In genomic region chr1:86007778-86008177, GRCm38 (mm10) we compare ENCODE assay signal across 7 mouse cellular contexts. TPM values are rescaled to one million over a fixed set of nuclear protein-coding genes. Genes with fewer than 3 reads are reported as not detected.
DNase-seq lines count a peak whose midpoint lies in the region; ATAC-seq and TF ChIP-seq lines count a peak whose summit lies in the region.

No protein-coding gene starts in this region.

- peak; percentile 96 for DNase-seq in adrenal gland, postnatal 14 days
- peak; percentile 97 for DNase-seq in embryonic facial prominence, embryonic 11.5 days (ENCODE audit: low spot score)
- peak; percentile 50 to 72 for DNase-seq in heart, adult 9 months (ENCODE audit: low spot score in 2 of 2)
- DNase-seq in kidney, adult 9 months, result peak; percentile 89
- DNase-seq in limb, embryonic 14.5 days (ENCODE audit: low spot score), result peak; percentile 94
- peak; percentile 98 for DNase-seq in midbrain, postnatal 0 days (ENCODE audit: low spot score)
- DNase-seq in spleen, postnatal 36 days (ENCODE audit: low spot score in 2 of 2), result peak; percentile 69 to 73

- H3K4me3 ChIP-seq in embryonic facial prominence, embryonic 11.5 days (ENCODE audit: low read depth, low read length), result no peak overlapping the region
- no peak overlapping the region for H3K4me3 ChIP-seq in limb, embryonic 14.5 days (replicated peaks; ENCODE audit: low read length)
- H3K4me3 ChIP-seq in midbrain, postnatal 0 days (ENCODE audit: low read depth, low read length), result no peak overlapping the region

- 1% methylated on average over 7 of the region's 7 CpGs for WGBS in embryonic facial prominence, embryonic 11.5 days
- 2% methylated on average over 7 of the region's 7 CpGs for WGBS in limb, embryonic 14.5 days
- 2% methylated on average over 7 of the region's 7 CpGs for WGBS in midbrain, postnatal 0 days

- TF ChIP-seq POLR2A in limb, embryonic 14.5 days (IDR thresholded peaks at IDR 0.05; ENCODE audit: borderline replicate concordance, extremely low read depth, insufficient read depth, insufficient read length), result no peak

- ATAC-seq in embryonic facial prominence, embryonic 11.5 days (replicated peaks; ENCODE audit: insufficient number of reproducible peaks, low FRiP score, low TSS enrichment, low read depth), result peak; percentile 70; the same call in 1 of the 2 replicates
- peak; percentile 74 for ATAC-seq in limb, embryonic 14.5 days (ENCODE audit: low FRiP score, low read depth)
- peak; percentile 85 for ATAC-seq in midbrain, postnatal 0 days (ENCODE audit: low FRiP score)

- peak; percentile 92 for TF ChIP-seq CTCF in midbrain, postnatal 0 days (IDR thresholded peaks at IDR 0.05)

- H3K9me3 ChIP-seq in embryonic facial prominence, embryonic 11.5 days (replicated peaks; ENCODE audit: control insufficient read depth, low read length), result no peaks in the 10 kb centered on the region
- no peaks in the 10 kb centered on the region; the same call in 1 of the 2 replicates for H3K9me3 ChIP-seq in limb, embryonic 14.5 days (ENCODE audit: control insufficient read depth, low read length)
- H3K9me3 ChIP-seq in midbrain, postnatal 0 days (ENCODE audit: low read length), result no peaks in the 10 kb centered on the region

- H3K4me2 ChIP-seq in embryonic facial prominence, embryonic 11.5 days (ENCODE audit: low read depth, low read length), result no peak overlapping the region
- H3K4me2 ChIP-seq in limb, embryonic 14.5 days (replicated peaks; ENCODE audit: low read depth, low read length, severe bottlenecking), result no peak overlapping the region
- no peak overlapping the region for H3K4me2 ChIP-seq in midbrain, postnatal 0 days (ENCODE audit: low read depth, low read length, poor library complexity, severe bottlenecking)

- no peaks in the 10 kb centered on the region for H3K36me3 ChIP-seq in embryonic facial prominence, embryonic 11.5 days (replicated peaks; ENCODE audit: control insufficient read depth, insufficient read depth, low read depth, low read length)
- H3K36me3 ChIP-seq in limb, embryonic 14.5 days (ENCODE audit: control insufficient read depth, insufficient read depth, low read length), result no peaks in the 10 kb centered on the region
- no peaks in the 10 kb centered on the region for H3K36me3 ChIP-seq in midbrain, postnatal 0 days (ENCODE audit: insufficient read depth, low read length)

- no peak overlapping the region for H3K9ac ChIP-seq in embryonic facial prominence, embryonic 11.5 days (replicated peaks; ENCODE audit: low read length)
- H3K9ac ChIP-seq in limb, embryonic 14.5 days (ENCODE audit: low read depth, low read length, severe bottlenecking), result no peak overlapping the region
- H3K9ac ChIP-seq in midbrain, postnatal 0 days (replicated peaks; ENCODE audit: low read length, poor library complexity, severe bottlenecking), result no peak overlapping the region

- H3K27ac ChIP-seq in embryonic facial prominence, embryonic 11.5 days (replicated peaks; ENCODE audit: low read depth, low read length), result no peak overlapping the region
- no peak overlapping the region for H3K27ac ChIP-seq in limb, embryonic 14.5 days (replicated peaks; ENCODE audit: low read depth, low read length)
- no peak overlapping the region for H3K27ac ChIP-seq in midbrain, postnatal 0 days (ENCODE audit: low read depth, low read length)

- H3K27me3 ChIP-seq in embryonic facial prominence, embryonic 11.5 days (ENCODE audit: control insufficient read depth, insufficient read depth, low read length), result no peaks in the 10 kb centered on the region
- H3K27me3 ChIP-seq in limb, embryonic 14.5 days (ENCODE audit: control insufficient read depth, insufficient read depth, low read length), result no peaks in the 10 kb centered on the region
- no peaks in the 10 kb centered on the region for H3K27me3 ChIP-seq in midbrain, postnatal 0 days (ENCODE audit: insufficient read depth, low read length)

- no peaks in the 10 kb centered on the region for H3K4me1 ChIP-seq in embryonic facial prominence, embryonic 11.5 days (ENCODE audit: control insufficient read depth, insufficient read depth, low read length)
- H3K4me1 ChIP-seq in limb, embryonic 14.5 days (ENCODE audit: control insufficient read depth, insufficient read depth, low read length), result no peaks in the 10 kb centered on the region
- H3K4me1 ChIP-seq in midbrain, postnatal 0 days (ENCODE audit: insufficient read depth, low read length), result no peaks in the 10 kb centered on the region

RNA-seq across cellular contexts. Expression of gene Spata3, which starts 8.8 kb away (rescaled TPM):
- total RNA-seq in adrenal gland, postnatal 14 days (2021), result not detected in 2 replicates
- not detected in 2 replicates for polyA plus RNA-seq in embryonic facial prominence, embryonic 11.5 days (2014; fragmentation: Nextera tagmentation; extraction: Ambion mirVana)
- not detected in 2 replicates for polyA plus RNA-seq in limb, embryonic 14.5 days (2012; rRNA removed)
- polyA plus RNA-seq in limb, embryonic 14.5 days (2014; fragmentation: Nextera tagmentation; extraction: Ambion mirVana), result not detected in 2 replicates
- total RNA-seq in midbrain, postnatal 0 days (2014; rRNA removed), result not detected in 2 replicates
- polyA plus RNA-seq in midbrain, postnatal 0 days (2015; fragmentation: Nextera tagmentation; extraction: Ambion mirVana), result 0.91 and 1.4 TPM in 2 replicates

RNA-seq across cellular contexts. Expression of gene 2810459M11Rik, which starts 37.9 kb away (rescaled TPM):
- total RNA-seq in adrenal gland, postnatal 14 days (2021), result 0.23 and 3.4 TPM in 2 replicates
- 0.25 and 0.40 TPM in 2 replicates for polyA plus RNA-seq in embryonic facial prominence, embryonic 11.5 days (2014; fragmentation: Nextera tagmentation; extraction: Ambion mirVana)
- 0.57 and 0.93 TPM in 2 replicates for polyA plus RNA-seq in limb, embryonic 14.5 days (2012; rRNA removed)
- polyA plus RNA-seq in limb, embryonic 14.5 days (2014; fragmentation: Nextera tagmentation; extraction: Ambion mirVana), result 0.32 and 0.50 TPM in 2 replicates
- 43.4 and 43.9 TPM in 2 replicates for total RNA-seq in midbrain, postnatal 0 days (2014; rRNA removed)
- 13.4 and 14.3 TPM in 2 replicates for polyA plus RNA-seq in midbrain, postnatal 0 days (2015; fragmentation: Nextera tagmentation; extraction: Ambion mirVana)

RNA-seq across cellular contexts. Expression of gene Gpr55, which starts 47.0 kb away (rescaled TPM):
- 3.0 and 3.4 TPM in 2 replicates for total RNA-seq in adrenal gland, postnatal 14 days (2021)
- polyA plus RNA-seq in embryonic facial prominence, embryonic 11.5 days (2014; fragmentation: Nextera tagmentation; extraction: Ambion mirVana), result not detected in 2 replicates
- polyA plus RNA-seq in limb, embryonic 14.5 days (2012; rRNA removed), result 0.11 and 0.12 TPM in 2 replicates
- polyA plus RNA-seq in limb, embryonic 14.5 days (2014; fragmentation: Nextera tagmentation; extraction: Ambion mirVana), result not detected in 2 replicates
- 0.22 TPM in 1 of 2 replicates, not detected in the other for total RNA-seq in midbrain, postnatal 0 days (2014; rRNA removed)
- 0.10 and 0.19 TPM in 2 replicates for polyA plus RNA-seq in midbrain, postnatal 0 days (2015; fragmentation: Nextera tagmentation; extraction: Ambion mirVana)

RNA-seq across cellular contexts. Expression of gene Psmd1, which starts 56.4 kb away (rescaled TPM):
- 107 TPM in 2 replicates for total RNA-seq in adrenal gland, postnatal 14 days (2021)
- 244 and 245 TPM in 2 replicates for polyA plus RNA-seq in embryonic facial prominence, embryonic 11.5 days (2014; fragmentation: Nextera tagmentation; extraction: Ambion mirVana)
- 73.2 and 79.2 TPM in 2 replicates for polyA plus RNA-seq in limb, embryonic 14.5 days (2012; rRNA removed)
- polyA plus RNA-seq in limb, embryonic 14.5 days (2014; fragmentation: Nextera tagmentation; extraction: Ambion mirVana), result 157 and 161 TPM in 2 replicates
- total RNA-seq in midbrain, postnatal 0 days (2014; rRNA removed), result 91.5 and 103 TPM in 2 replicates
- polyA plus RNA-seq in midbrain, postnatal 0 days (2015; fragmentation: Nextera tagmentation; extraction: Ambion mirVana), result 193 and 195 TPM in 2 replicates
